Mouse (Mus musculus) neural tube, embryonic 14.5 days (tissue): ENCODE results near the gene Eral1. TPM values are rescaled to one million over a fixed set of nuclear protein-coding genes. Genes with fewer than 3 reads are reported as not detected.
A peak's percentile ranks its signal among the peaks of the same experiment; 100 is the strongest.

Source experiments
- ATAC-seq: fragments of 200-750 bp; cut with Nextera tagmentation; 2 replicates; pipeline ENCODE4 v1.8.0; 2017; ENCODE audit warnings: low read depth, mild to moderate bottlenecking, moderate TSS enrichment, moderate library complexity
- H3K27ac ChIP-seq: fragments of 300-500 bp; sonication (generic); 2 replicates; pipeline ENCODE4 v1.5.1; 2014; ENCODE audit warnings: low read depth, mild to moderate bottlenecking, control low read depth, low read length, moderate library complexity, mixed read lengths
- H3K27me3 ChIP-seq: fragments of 300-500 bp; sonication (generic); 2 replicates; pipeline ENCODE4 v1.6.1; 2014; ENCODE audit warnings: low read length; ENCODE audit not compliant: control insufficient read depth, insufficient read depth
- H3K36me3 ChIP-seq: fragments of 300-500 bp; sonication (generic); 2 replicates; pipeline ENCODE4 v1.6.1; 2014; ENCODE audit warnings: low read length, mixed read lengths; ENCODE audit not compliant: control insufficient read depth, insufficient read depth
- H3K4me1 ChIP-seq: fragments of 300-500 bp; sonication (generic); 2 replicates; pipeline ENCODE4 v1.6.1; 2014; ENCODE audit warnings: low read length; ENCODE audit not compliant: control insufficient read depth, insufficient read depth
- H3K4me2 ChIP-seq: fragments of 300-500 bp; sonication (generic); 2 replicates; pipeline ENCODE4 v1.6.1; 2014; ENCODE audit warnings: mild to moderate bottlenecking, low read depth, low read length, control low read depth
- H3K4me3 ChIP-seq: fragments of 300-500 bp; sonication (generic); 2 replicates; pipeline ENCODE4 v1.5.1; 2014; ENCODE audit warnings: low read depth, low read length, control low read depth, mixed read lengths
- H3K9ac ChIP-seq: fragments of 300-500 bp; sonication (generic); replicated peaks from 2 replicates; pipeline ENCODE4 v1.6.1; 2014; ENCODE audit warnings: low read depth, mild to moderate bottlenecking, control low read depth, low read length, mixed read lengths
- H3K9me3 ChIP-seq: fragments of 300-500 bp; sonication (generic); 2 replicates; pipeline ENCODE4 v1.6.1; 2016; ENCODE audit warnings: low read length; ENCODE audit not compliant: control insufficient read depth
- WGBS: fragments of 180-500 bp; shearing (Covaris S2); extraction: QIAGEN DNeasy Blood & Tissue Kit; methylation state at CpG from one replicate; pipeline ENCODE4 v1.1.7; 2014; 5-methylcytosine and 5-hydroxymethylcytosine counted together
- polyA plus RNA-seq: library from polyadenylated mRNA; unstranded; fragments of >200 nt; fragmentation: Nextera tagmentation; extraction: Ambion mirVana; gene quantifications from 2 replicates; pipeline ENCODE4 v1.2.1, GENCODE M21; 2014

The Eral1 gene
- 30.4 and 33.6 TPM in 2 replicates for polyA plus RNA-seq

DNA sequence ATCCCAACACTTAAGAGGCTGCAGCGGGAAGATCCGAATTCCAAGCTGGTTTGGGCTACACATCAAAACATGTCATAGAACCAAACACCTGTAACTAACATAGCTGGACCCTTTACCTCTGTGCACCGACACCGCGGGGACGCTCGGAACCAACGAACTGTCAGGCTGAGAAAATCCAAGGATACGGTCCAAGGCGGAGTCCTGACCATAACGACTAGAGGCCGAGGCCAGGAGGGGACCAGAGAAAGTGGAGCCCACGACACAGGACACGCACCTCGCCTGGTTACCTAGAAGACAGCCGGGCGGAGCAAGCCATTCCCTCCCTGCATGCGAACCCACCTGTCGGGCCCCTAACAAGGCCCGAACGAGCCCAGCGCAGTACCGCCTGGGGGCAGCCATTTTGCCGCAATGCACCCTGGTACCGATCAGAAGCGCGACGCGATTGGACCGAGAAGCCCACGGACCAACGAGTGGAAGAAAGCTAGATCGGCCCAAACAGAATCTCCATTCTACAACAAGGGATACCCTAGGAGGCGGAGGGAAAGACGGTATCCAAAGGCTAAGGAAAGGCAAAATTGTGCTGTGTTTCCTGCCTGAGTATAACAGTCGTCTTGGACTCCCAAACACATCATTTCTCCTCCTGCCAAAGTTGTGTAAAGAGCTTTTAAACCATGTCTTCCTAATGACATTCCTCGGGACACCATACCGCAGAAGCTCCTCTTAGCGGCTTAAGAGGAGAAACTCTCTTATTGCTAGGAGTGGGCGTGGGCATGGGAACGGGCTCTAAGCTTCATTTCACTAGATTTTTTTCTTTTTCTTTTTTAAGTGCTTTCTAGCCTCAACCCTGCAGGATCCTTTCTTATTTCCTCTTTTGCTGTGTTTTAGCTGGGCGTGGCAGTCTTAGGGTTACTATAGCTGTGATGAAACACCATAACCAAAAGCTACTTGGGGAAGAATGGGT is at the start of gene Eral1:
TSS of gene Eral1 (minus strand) at position 423 of the 961 bp plus-strand sequence.
- peaks cover 7% of the 10 kb centered on the region; the same call in 1 of the 2 replicates for H3K4me1 ChIP-seq
- H3K4me3 ChIP-seq: peak within 1 kb of the TSS; percentile 62
- WGBS: 2% methylated on average over 42 of the region's 42 CpGs

GRCm38 (mm10) chr11:78129458-78129857 is 49.3 kb upstream of the Eral1 start:
- H3K9ac ChIP-seq: no peak overlapping the region
- no peaks in the 10 kb centered on the region for H3K27me3 ChIP-seq
- peak overlapping the region; percentile 25; the same call in 1 of the 2 replicates for H3K27ac ChIP-seq
- H3K4me3 ChIP-seq: no peak overlapping the region
- H3K4me2 ChIP-seq: no peak overlapping the region
- H3K36me3 ChIP-seq: no peaks in the 10 kb centered on the region
- no peak for ATAC-seq
- H3K9me3 ChIP-seq: no peaks in the 10 kb centered on the region
- 37% methylated on average over 8 of the region's 8 CpGs for WGBS
- 0 out of 2 replicates have a peak, but pooled peaks cover 5% of the 10 kb centered on the region for H3K4me1 ChIP-seq

More for the DNA sequence above, at the start of gene Eral1:
- Histone ChIP-seq H3K9ac (peak within 1 kb of the TSS; percentile 62), H3K4me2 (peak within 1 kb of the TSS; percentile 85), H3K27ac (peak within 1 kb of the TSS; percentile 68; the same call in 1 of the 2 replicates), H3K9me3 (no peaks in the 10 kb centered on the region), H3K36me3 (peaks cover 7% of the 10 kb centered on the region; the same call in 1 of the 2 replicates), H3K27me3 (no peaks in the 10 kb centered on the region)
- peak; percentile 97 for ATAC-seq

DNA sequence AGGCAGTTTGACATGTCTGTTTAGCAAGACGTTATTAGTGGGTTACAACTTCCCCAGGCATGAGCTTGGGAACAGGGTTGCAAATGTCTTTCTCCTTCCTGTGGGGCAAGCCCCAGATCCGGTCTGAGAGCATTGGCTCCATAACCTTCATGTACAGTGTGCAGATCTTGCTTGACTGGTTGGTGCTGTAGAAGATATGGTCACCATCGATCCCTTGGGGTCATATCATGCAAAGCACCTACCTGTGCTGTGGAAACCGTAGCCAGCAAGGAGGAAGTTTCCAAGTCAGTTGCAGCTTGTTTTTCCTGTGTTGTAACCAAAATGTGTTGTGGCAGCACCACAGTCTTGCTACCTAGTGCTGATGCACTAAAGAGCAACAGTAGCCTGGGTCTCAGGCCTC is 46.6 kb upstream of the Eral1 start:
- no peaks in the 10 kb centered on the region for H3K27me3 ChIP-seq
- no peaks in the 10 kb centered on the region for H3K9me3 ChIP-seq
- H3K4me1 ChIP-seq: 0 out of 2 replicates have a peak, but pooled peaks cover 5% of the 10 kb centered on the region
- H3K4me3 ChIP-seq: no peak overlapping the region
- H3K27ac ChIP-seq: no peak overlapping the region
- H3K36me3 ChIP-seq: no peaks in the 10 kb centered on the region
- H3K4me2 ChIP-seq: no peak overlapping the region
- H3K9ac ChIP-seq: no peak overlapping the region
- 89% methylated on average over 4 of the region's 4 CpGs for WGBS
- ATAC-seq: no peak

DNA sequence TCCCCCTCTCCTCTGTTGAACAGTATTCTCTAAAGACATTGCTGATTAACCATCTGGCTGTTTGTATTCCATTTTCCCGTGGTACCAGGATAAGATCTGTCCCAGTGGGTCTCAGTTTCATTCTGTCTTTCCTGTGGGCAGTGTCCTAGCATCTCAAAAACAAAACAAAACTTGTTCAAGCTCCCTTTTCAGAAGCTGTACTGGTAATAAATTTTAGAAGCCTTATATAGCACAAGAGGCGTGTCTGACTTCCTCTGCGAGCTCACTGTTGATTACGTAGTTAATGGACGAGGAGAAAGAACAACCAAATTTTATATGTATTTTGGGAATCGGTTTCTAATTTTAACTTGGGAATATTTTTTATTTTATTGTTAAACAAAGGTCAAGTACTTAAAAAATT is 45.5 kb upstream of the Eral1 start:
- 34% methylated on average over 6 of the region's 6 CpGs for WGBS
- Histone ChIP-seq H3K4me1 (peaks cover 14% of the 10 kb centered on the region; the same call in 1 of the 2 replicates), H3K27ac (no peak overlapping the region), H3K36me3 (no peaks in the 10 kb centered on the region), H3K9ac (no peak overlapping the region), H3K9me3 (no peaks in the 10 kb centered on the region), H3K4me2 (no peak overlapping the region), H3K27me3 (no peaks in the 10 kb centered on the region), H3K4me3 (no peak overlapping the region)
- ATAC-seq: no peak

- Histone ChIP-seq H3K9me3 (no peaks in the 10 kb centered on the region), H3K9ac (no peak overlapping the region), H3K4me2 (no peak overlapping the region), H3K27me3 (no peaks in the 10 kb centered on the region), H3K27ac (no peak overlapping the region), H3K4me3 (no peak overlapping the region), H3K4me1 (peaks cover 15% of the 10 kb centered on the region), H3K36me3 (no peaks in the 10 kb centered on the region)
- ATAC-seq: no peak
Measured at GRCm38 (mm10) chr11:78123782-78124181, 43.6 kb upstream of the Eral1 start.

DNA sequence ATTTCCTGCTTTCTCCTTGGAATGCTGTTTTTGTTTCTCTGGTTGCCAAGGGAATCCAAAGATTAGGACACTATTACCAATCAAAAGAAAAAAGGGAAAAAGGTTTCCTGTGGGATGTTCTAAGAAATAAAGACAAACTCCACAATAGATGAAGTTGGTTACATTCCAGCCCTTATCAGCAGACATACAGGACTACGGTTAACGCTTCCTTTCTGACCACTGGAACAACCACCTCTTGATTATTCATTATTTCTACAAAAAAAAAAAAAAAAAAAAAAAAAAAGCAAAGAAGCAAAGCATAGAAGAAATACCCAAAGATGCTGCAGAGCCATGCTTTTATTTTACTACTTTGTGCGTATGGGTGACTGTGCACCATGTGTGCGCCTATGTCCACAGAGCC is 42.6 kb upstream of the Eral1 start:
- ATAC-seq: no peak
- Histone ChIP-seq H3K9me3 (no peaks in the 10 kb centered on the region), H3K36me3 (no peaks in the 10 kb centered on the region), H3K4me3 (no peak overlapping the region), H3K4me2 (no peak overlapping the region), H3K9ac (no peak overlapping the region), H3K4me1 (peaks cover 21% of the 10 kb centered on the region), H3K27me3 (no peaks in the 10 kb centered on the region), H3K27ac (no peak overlapping the region)
- WGBS: 89% methylated on average over 4 of the region's 4 CpGs

- Histone ChIP-seq H3K27ac (no peak overlapping the region), H3K9me3 (no peaks in the 10 kb centered on the region), H3K36me3 (no peaks in the 10 kb centered on the region), H3K4me3 (no peak overlapping the region), H3K27me3 (no peaks in the 10 kb centered on the region), H3K9ac (no peak overlapping the region), H3K4me1 (peaks cover 31% of the 10 kb centered on the region), H3K4me2 (no peak overlapping the region)
- no peak for ATAC-seq
- WGBS: 18% methylated on average over 5 of the region's 5 CpGs
Measured at GRCm38 (mm10) chr11:78121176-78121575, 41.0 kb upstream of the Eral1 start.

- Histone ChIP-seq H3K4me3 (no peak overlapping the region), H3K9ac (no peak overlapping the region), H3K27ac (no peak overlapping the region), H3K27me3 (no peaks in the 10 kb centered on the region), H3K9me3 (no peaks in the 10 kb centered on the region), H3K4me1 (peaks cover 34% of the 10 kb centered on the region), H3K4me2 (no peak overlapping the region), H3K36me3 (no peaks in the 10 kb centered on the region)
- no peak for ATAC-seq
- 86% methylated on average over 8 of the region's 8 CpGs for WGBS
Measured at GRCm38 (mm10) chr11:78119898-78120297, 39.7 kb upstream of the Eral1 start.

DNA sequence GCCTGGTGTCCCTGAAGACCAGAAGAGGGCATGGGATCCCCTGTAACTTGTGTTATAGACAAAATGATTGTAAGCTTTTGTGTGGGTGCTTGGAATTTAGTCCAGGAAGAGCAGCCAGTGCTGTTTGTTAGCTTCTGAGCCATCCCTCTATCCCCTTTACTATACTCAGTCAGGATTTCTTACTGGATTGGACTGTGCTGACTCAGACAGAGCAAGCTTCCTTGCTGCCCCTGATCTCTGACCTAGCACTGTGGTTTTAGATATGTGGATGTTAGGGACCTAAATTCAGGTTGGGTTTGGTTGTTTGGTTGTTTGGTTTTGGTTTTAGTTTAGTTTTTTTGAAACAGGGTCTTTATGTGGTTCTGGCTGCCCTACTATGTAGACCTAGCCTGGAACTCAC is 38.3 kb upstream of the Eral1 start:
- no peak overlapping the region for H3K4me2 ChIP-seq
- no peaks in the 10 kb centered on the region for H3K27me3 ChIP-seq
- H3K36me3 ChIP-seq: no peaks in the 10 kb centered on the region
- H3K9ac ChIP-seq: no peak overlapping the region
- H3K27ac ChIP-seq: no peak overlapping the region
- ATAC-seq: no peak
- H3K4me3 ChIP-seq: no peak overlapping the region
- H3K4me1 ChIP-seq: peaks cover 44% of the 10 kb centered on the region
- H3K9me3 ChIP-seq: no peaks in the 10 kb centered on the region
